Mouse (Mus musculus): ENCODE measurements around the gene Opn4.

DNA sequence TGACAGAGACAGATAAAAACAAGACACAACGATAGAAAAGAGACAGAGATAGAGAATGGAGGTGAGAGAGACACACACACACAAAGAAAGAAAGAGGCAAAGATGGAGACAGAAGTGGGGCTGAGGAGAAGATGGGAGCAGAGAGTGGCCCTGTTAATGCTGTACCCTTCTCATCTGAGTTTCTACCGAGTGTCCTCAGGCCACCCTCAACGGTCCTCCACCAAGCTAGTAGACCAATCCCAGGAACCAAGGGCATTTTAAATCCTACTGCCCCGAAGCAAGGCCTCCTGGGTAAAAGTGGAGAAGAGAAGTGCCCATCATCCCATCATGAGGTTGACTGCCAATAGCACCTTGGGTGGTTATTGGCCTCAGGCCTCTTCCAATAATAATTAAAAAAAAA lies 29.0 kb downstream of the Opn4 start:
- no peak for TF ChIP-seq KAT2A (conservative IDR thresholded peaks at IDR 0.05; ENCODE audit: low read depth, low read length)
- no peak for TF ChIP-seq HCFC1 (IDR thresholded peaks at IDR 0.05; ENCODE audit: low read depth, low read length)
- no peak for TF ChIP-seq POLR2A (IDR thresholded peaks at IDR 0.05; ENCODE audit: control insufficient read depth in 1 of 2, insufficient read depth in 1 of 2, low read depth in 1 of 2, low read length in 2 of 2, poor library complexity in 1 of 2)
- no peak for TF ChIP-seq TBP (IDR thresholded peaks at IDR 0.05; ENCODE audit: low read depth, low read length)
- TF ChIP-seq EP300 (IDR thresholded peaks at IDR 0.05; ENCODE audit: low read depth in 1 of 2, low read length in 2 of 2) = no peak
- no peak for TF ChIP-seq POLR2AphosphoS2 (IDR thresholded peaks at IDR 0.05; ENCODE audit: low read length)
- TF ChIP-seq MEF2A (IDR thresholded peaks at IDR 0.05; ENCODE audit: extremely low read depth, insufficient replicate concordance, low read depth, low read length, poor library complexity, severe bottlenecking) = no peak
- TF ChIP-seq ZNF384 (IDR thresholded peaks at IDR 0.05; ENCODE audit: low read depth, low read length) = no peak
- TF ChIP-seq GABPA (IDR thresholded peaks at IDR 0.05; ENCODE audit: low read depth, low read length) = no peak
- TF ChIP-seq ELF1 (IDR thresholded peaks at IDR 0.05; ENCODE audit: low read depth, low read length) = no peak
- no peak for TF ChIP-seq POLR2AphosphoS5 (IDR thresholded peaks at IDR 0.05; ENCODE audit: borderline replicate concordance, low read depth, low read length)
- TF ChIP-seq E2F4 (IDR thresholded peaks at IDR 0.05; ENCODE audit: borderline replicate concordance, low read depth, low read length) = no peak
- no peak for TF ChIP-seq MAFK (IDR thresholded peaks at IDR 0.05; ENCODE audit: borderline replicate concordance, low read depth, low read length)

Data from MEL (cell line).